Mouse (Mus musculus) adrenal gland, postnatal 10 days (tissue): ENCODE measurements around the gene Kif1b. TPM values are rescaled to one million over a fixed set of nuclear protein-coding genes. Genes with fewer than 3 reads are reported as not detected.
A peak's percentile ranks its signal among the peaks of the same experiment; 100 is the strongest.

Source experiments
- DNase-seq: peaks from one replicate; pipeline ENCODE4 v3.0.0; 2021; ENCODE audit warnings: mixed read lengths
- total RNA-seq, 2 experiments: library from RNA; stranded (reverse); gene quantifications; 2 replicates each; pipeline ENCODE4 v1.2.3; 2021

The Kif1b gene
- total RNA-seq, 2 experiments from 2014 or later = 105 to 154 TPM

DNA sequence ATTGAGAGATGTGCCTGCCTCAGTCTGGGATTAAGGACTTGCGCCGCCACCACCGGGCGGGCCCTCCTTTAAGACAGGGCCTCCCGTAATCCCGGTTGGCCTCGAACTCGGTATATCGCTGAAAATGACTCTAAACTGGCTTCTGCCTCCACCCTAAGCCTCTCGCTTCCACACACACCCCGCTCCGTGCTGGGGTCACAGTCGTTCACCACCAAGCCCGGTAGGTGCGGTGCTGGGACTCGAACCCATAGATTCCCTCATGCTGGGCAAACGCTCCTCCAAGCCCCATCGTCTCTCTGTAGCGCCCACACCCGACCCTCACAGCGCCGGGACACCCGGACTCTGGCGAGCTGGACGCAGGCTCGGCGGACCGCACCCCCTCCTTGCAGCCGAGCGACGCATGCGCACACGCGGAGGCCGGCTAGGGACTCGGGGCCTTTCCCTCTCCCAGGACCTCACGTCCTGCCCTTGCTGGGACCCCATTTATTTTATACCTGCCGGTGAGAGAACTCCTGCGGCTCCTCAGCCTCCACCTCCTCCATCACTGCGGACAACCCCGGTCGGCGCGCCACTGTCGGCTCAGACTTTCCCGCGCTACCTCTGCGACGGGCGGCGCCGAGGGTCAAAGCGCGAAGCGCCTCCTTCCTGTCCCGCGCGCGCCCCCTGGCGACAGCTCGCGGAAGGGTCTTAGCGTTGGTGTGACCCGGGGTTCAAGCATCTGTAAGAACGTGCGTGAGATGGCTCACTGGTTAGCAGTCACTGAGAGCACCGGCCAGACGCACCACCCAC lies 170.3 kb downstream of the Kif1b start, which contains the start of gene Cenps:
Gene Cenps (minus strand): TSS at position 648 of the 789 bp plus-strand sequence.
- peak; percentile 94 for DNase-seq

DNA sequence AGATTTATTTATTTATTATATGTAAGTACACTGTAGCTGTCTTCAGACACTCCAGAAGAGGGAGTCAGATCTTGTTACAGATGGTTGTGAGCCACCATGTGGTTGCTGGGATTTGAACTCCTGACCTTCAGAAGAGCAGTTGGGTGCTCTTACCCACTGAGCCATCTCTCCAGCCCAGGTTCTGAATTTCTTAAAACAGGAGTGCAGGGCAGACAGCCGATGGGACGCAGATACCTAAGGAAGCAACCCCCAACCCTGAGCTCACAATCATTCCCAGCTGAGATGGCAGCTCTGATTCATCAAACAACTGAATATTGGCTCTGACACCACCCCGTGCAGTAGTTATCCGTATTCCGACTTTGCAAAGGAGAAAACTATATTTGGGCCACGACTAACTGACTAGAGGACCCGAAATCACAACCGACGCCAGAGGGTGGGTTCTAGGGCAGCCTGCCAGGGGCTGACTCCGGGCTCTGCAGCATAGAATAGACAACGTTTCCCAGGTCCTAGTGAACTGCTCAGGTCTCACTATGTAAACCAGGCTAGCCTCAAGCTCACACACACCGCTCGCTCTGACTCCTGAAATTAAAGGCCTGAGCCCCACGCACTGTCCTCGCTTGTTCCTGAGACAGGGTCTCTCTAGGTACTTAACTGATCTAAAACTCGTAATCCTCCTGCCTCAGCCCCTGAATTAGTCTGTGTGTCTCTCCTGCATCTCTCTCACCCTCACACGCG lies 171.2 kb downstream of the Kif1b start:
- DNase-seq = no peak

DNA sequence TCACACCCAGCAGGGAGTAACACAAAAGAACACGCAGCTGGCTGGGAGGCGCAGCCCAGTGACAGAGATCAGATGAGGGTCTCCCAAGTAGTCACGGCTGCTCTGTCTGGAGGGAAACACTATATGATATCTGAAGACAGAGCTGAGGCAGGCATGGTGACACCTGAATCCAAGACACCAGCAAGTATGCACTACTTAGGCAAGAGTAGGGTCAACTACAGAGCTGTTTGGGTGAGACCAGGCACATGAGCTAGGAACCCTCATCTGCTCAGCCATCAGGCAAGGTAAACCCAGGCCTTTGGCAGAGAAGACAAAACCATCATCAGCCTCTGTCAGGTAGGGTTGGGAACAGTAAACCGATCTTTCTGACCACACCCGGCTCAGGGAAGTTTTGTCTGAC lies 174.1 kb downstream of the Kif1b start:
- DNase-seq = no peak

DNA sequence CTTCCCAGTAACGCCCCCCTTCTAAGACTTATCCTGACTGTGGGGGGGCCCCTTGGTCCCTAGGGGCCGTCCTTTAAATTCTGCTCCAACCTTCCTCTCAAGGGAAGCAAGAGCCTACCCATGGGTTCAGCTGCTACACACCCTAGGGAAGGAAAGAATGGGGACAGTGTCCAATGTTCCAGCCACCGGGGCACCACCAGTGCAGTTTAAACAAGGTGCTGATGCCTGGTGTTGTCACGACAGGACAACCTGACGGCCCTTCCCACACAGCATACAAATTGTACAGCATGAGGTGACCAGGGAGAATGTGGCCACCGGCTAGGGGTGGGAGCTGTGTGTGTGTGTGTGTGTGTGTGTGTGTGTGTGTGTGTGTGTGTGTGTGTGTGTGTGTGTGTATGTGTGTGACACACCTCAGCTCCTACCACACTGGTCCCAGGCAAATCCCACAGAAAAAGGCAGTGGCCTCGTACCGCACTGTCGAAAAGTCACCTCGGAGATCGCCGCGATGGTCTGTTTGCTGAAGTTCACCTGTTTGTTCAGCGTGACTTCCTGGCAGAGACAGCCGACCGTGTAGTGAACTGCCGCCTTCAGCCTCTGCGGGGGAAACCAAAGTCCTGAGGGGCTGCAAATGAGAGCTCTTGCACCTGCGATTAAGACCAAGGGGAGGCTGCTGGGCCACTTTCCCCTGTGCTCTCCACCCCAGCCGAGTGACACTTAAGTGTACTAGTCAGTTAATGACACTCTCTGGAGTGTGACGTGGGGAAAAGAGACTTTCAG lies 175.5 kb downstream of the Kif1b start:
- no peak for DNase-seq

DNA sequence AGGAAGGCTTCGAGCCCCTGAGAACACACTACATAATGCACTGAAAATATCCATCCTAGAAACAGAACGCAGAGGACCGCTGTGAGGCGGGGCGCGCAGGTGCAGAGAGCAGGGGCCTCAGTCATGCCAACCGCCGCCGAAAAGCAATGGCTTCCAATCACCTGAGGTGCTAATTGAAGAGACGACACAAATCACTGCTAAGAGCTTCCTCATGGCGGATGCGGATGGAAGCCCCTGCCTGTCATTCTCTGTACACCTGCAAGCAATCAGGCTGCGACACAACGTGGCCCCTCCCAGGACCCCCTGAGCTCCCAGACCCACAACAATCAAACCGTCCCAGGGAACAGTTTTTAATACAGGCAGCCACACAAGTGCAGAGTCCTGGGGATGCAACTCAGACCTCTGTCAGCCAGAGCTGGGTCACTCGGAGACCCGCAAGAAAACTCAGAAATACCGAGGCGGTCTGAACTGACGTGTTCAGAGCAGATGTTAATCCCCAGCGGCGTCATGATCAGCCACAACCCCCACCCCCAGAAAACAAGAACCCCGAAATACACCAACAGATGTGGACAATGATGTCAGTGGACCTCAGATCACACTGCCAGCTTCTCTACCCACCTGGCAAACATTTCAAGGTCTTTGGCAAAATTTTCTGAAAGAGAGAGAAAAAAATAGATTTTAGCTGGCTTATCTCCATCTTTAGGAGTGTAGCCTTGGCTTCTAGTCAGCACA lies 176.3 kb downstream of the Kif1b start:
- DNase-seq = no peak

DNA sequence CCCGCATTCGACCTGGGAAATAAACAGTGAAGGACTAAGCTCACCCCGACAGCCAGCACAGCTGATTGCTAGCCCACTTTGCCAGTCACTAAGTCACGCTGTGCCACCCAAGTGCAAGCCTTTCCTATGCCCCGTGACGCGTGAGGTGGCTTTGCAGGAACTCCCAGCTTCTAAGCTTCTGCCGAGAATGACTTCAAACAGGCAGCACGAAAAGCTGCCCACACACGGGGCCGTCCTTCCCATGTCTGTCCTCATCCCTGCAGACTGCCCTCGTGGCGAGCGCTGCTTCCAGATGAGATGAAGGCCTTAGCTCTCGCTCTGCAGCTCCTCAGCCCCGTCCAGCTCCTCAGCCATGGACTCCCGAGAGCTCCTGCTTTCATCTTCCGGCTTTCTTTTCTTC lies 179.0 kb downstream of the Kif1b start:
- no peak for DNase-seq

DNA sequence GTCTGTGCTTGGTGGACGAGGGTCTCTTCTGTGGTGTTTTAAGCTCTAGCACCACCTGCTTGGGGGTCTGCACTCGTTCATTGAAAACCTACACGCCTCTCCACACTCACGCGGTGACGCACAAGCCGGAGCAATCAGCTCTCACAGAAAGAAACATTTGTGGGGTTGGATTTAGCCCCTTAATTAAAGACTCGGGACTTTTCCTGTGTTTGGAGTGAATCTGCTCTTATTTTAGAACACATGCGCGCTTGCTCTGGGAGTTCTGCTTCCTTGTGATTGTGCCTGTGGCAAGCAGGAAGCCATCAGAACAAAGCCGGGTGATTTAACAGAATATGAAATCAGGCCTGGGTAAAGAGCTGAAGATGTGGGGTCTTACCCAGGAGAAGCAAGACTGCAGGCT lies 180.8 kb downstream of the Kif1b start, which contains the start of gene Cort:
Gene Cort (minus strand): TSS at position 101 of the 400 bp plus-strand sequence.
- no peak for DNase-seq

Other genes with a start within 250 kb of the Kif1b start
- gene Pex14, start 207.8 kb downstream of the Kif1b start, total RNA-seq = 10 to 100 TPM; 67.9 to 74.0 TPM
- 10 to 100 TPM; 21.0 to 23.9 TPM for gene Dffa, start 203.5 kb downstream of the Kif1b start, total RNA-seq
- gene Cort, start 180.9 kb downstream of the Kif1b start, total RNA-seq = 1 to 10 TPM; 1.5 TPM
- gene Cenps, start 170.1 kb downstream of the Kif1b start, total RNA-seq = 10 to 100 TPM in 1 of 2 experiments, 1 to 10 TPM in 1; 7.8 to 11.0 TPM
- 100 to 1,000 TPM; 175 to 176 TPM for gene Pgd, start 140.9 kb downstream of the Kif1b start, total RNA-seq
- gene Ube4b, start 119.1 kb upstream of the Kif1b start, total RNA-seq = 10 to 100 TPM; 73.0 to 80.0 TPM
- 100 to 1,000 TPM in 1 of 2 experiments, 10 to 100 TPM in 1; 56.2 to 118 TPM for gene Rbp7, start 147.3 kb upstream of the Kif1b start, total RNA-seq
- not detected for gene Tmem274, start 169.7 kb upstream of the Kif1b start, total RNA-seq
- gene Nmnat1, start 177.5 kb upstream of the Kif1b start, total RNA-seq = 10 to 100 TPM; 15.2 TPM
- gene Lzic, start 177.5 kb upstream of the Kif1b start, total RNA-seq = 10 to 100 TPM; 40.1 to 42.1 TPM
- gene Ctnnbip1, start 210.5 kb upstream of the Kif1b start, total RNA-seq = 10 to 100 TPM; 39.5 to 42.0 TPM